Mouse (Mus musculus): ENCODE measurements around the gene Hsd17b3. TPM values are rescaled to one million over a fixed set of nuclear protein-coding genes. Genes with fewer than 3 reads are reported as not detected.

Hsd17b3 gene
- total RNA-seq (2021) (not detected), polyA plus RNA-seq (2012; rRNA removed) (not detected in 2 replicates)
- long read RNA-seq, result 0 reads

DNA sequence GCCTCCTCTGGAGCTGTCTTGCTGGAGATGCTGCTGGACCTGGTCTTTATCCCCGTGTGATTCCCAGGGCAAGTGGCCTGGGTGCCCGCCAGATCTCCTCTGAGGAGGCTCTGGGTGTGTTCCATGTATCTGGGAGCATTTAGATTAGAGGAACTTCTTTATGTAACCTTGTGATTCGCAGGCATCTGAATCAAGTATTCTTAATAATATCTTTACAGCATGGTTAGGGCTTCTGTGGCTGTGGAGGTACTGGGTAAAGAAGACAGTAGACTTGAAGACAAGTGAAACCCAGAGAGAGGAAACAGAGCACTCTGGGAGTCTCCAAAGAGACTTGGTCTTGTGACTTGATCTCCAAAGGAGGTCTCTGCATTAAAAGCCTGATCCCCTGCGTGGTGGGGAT, at the start of gene Hsd17b3:
Gene Hsd17b3 (minus strand): TSS at position 101 of the 400 bp plus-strand sequence.
- Histone ChIP-seq H3K36me3 (ENCODE audit: control insufficient read depth, insufficient read depth, low read length) (no peaks in the 10 kb centered on the region), H3K9ac (ENCODE audit: low read depth, low read length) (no peak within 1 kb of the TSS), H3K4me1 (ENCODE audit: control insufficient read depth, insufficient read depth, low read length) (no peaks in the 10 kb centered on the region), H3K79me2 (replicated peaks; ENCODE audit: control insufficient read depth, insufficient read depth, low read length) (no peaks in the 10 kb centered on the region), H3K4me3 (no peak within 1 kb of the TSS), H3K27me3 (ENCODE audit: control insufficient read depth, insufficient read depth, low read length) (peaks cover 2% of the 10 kb centered on the region; the same call in 1 of the 2 replicates), H3K27ac (no peak within 1 kb of the TSS)
- TF ChIP-seq POLR2A (IDR thresholded peaks at IDR 0.05; ENCODE audit: insufficient read depth, low read depth, low read length) (no peak), EP300 (IDR thresholded peaks at IDR 0.05; ENCODE audit: insufficient read depth, low read depth, low read length) (no peak), CTCF (IDR thresholded peaks at IDR 0.05) (no peak)
- 59% methylated on average over 4 of the region's 4 CpGs for WGBS
- intact Hi-C loops (cut with DNase I), result no loop called here
- DNase-seq, result no peak

GRCm38 (mm10) chr13:64129616-64130375, 40.8 kb upstream of the Hsd17b3 start:
- peak overlapping the region; percentile 89 for H3K27ac ChIP-seq
- WGBS, result 33% methylated on average over 15 of the region's 15 CpGs
- no peaks in the 10 kb centered on the region; the same call in 1 of the 2 replicates for H3K36me3 ChIP-seq (ENCODE audit: control insufficient read depth, insufficient read depth, low read length)
- H3K4me3 ChIP-seq, result peak overlapping the region; percentile 72
- peak; percentile 60 to 66 for DNase-seq
- peaks cover 2% of the 10 kb centered on the region; the same call in 1 of the 2 replicates for H3K4me1 ChIP-seq (ENCODE audit: control insufficient read depth, insufficient read depth, low read length)
- intact Hi-C loops (cut with DNase I), result loop anchor here (1.0 to 2.0 kb wide), 2 partner anchors 21 to 29 kb away; no protein-coding TSS in a partner anchor
- H3K9ac ChIP-seq (ENCODE audit: low read depth, low read length), result peak overlapping the region; percentile 86
- H3K27me3 ChIP-seq (ENCODE audit: control insufficient read depth, insufficient read depth, low read length), result no peaks in the 10 kb centered on the region
- peak; percentile 52 for TF ChIP-seq CTCF (IDR thresholded peaks at IDR 0.05)
- TF ChIP-seq EP300 (IDR thresholded peaks at IDR 0.05; ENCODE audit: insufficient read depth, low read depth, low read length), result no peak
- no peaks in the 10 kb centered on the region for H3K79me2 ChIP-seq (replicated peaks; ENCODE audit: control insufficient read depth, insufficient read depth, low read length)

DNA sequence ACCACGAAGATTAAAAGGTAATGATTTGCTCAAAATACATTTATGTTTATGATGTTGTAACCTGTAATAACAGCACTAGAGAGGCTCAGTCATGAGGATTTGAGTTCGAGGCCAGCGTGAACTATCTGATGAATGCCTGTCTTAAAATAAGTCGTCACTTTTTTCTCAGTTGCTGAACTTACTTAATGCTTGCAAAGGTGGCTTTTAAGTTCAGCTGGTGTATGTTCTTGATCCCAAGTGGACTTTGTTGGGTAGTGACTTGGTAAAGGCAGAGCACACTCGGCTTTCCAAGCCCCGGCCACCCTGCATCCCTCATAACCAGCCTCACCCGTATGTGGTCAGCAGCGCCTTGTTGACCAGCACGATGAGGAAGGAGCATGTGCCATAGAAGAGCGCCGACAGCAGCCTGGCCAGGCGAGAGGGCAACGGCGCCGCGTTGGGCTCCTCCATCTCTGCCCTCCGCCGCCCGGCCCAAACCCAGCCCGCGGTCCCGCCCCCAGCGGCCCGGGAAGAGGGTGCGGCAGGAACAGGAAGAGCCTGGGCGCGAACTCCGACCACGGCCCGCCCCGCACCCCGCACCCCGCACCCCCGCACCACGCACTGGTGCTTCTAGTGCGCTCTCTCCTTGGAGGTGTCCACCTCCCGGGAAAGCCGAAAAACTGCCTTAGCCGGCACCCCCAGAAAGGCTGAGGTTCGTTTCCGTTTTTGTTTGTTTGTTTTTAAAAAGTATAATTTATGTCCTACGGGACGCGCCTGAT, 40.0 kb upstream of the Hsd17b3 start, which contains the start of gene Slc35d2:
Gene Slc35d2 (minus strand): TSS at position 511 of the 758 bp plus-strand sequence.
- Histone ChIP-seq H3K4me1 (ENCODE audit: control insufficient read depth, insufficient read depth, low read length) (peaks cover 2% of the 10 kb centered on the region; the same call in 1 of the 2 replicates), H3K79me2 (replicated peaks; ENCODE audit: control insufficient read depth, insufficient read depth, low read length) (no peaks in the 10 kb centered on the region), H3K27ac (peak within 1 kb of the TSS; percentile 89), H3K4me3 (peak within 1 kb of the TSS; percentile 72), H3K36me3 (ENCODE audit: control insufficient read depth, insufficient read depth, low read length) (no peaks in the 10 kb centered on the region; the same call in 1 of the 2 replicates), H3K27me3 (ENCODE audit: control insufficient read depth, insufficient read depth, low read length) (no peaks in the 10 kb centered on the region), H3K9ac (ENCODE audit: low read depth, low read length) (peak within 1 kb of the TSS; percentile 86)
- peak; percentile 87 to 88 for DNase-seq
- intact Hi-C loops (cut with DNase I), result loop anchor here (1.0 kb wide), 1 partner anchor 29 kb away; no protein-coding TSS in a partner anchor
- 5% methylated on average over 42 of the region's 44 CpGs for WGBS
- TF ChIP-seq POLR2A (IDR thresholded peaks at IDR 0.05; ENCODE audit: insufficient read depth, low read depth, low read length), result peak; percentile 73
- no peak; the same call in 1 of the 2 replicates for TF ChIP-seq CTCF (IDR thresholded peaks at IDR 0.05)

DNA sequence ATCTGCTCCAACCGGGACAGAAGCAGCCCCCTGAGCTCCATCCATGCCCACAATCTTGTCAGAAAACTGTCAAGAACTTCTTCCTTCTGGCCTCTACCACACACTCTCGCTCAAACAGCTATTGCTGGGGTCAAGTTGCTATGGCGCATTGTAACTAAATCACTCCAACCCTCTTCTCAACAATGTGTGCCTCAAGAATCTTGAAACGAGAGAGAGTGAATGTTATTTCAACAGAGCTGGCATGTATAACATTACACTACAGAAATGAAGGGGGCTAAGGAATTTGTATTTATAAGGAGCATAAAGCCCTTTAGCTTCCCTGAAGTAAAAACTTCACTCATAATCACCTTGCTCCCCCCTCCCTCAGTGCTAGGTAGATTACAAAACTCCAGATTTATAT, 37.3 kb upstream of the Hsd17b3 start:
- Histone ChIP-seq H3K27me3 (ENCODE audit: control insufficient read depth, insufficient read depth, low read length) (no peaks in the 10 kb centered on the region), H3K36me3 (ENCODE audit: control insufficient read depth, insufficient read depth, low read length) (no peaks in the 10 kb centered on the region), H3K9ac (ENCODE audit: low read depth, low read length) (no peak overlapping the region), H3K79me2 (replicated peaks; ENCODE audit: control insufficient read depth, insufficient read depth, low read length) (no peaks in the 10 kb centered on the region), H3K27ac (no peak overlapping the region), H3K4me1 (ENCODE audit: control insufficient read depth, insufficient read depth, low read length) (peaks cover 2% of the 10 kb centered on the region; the same call in 1 of the 2 replicates), H3K4me3 (no peak overlapping the region)
- WGBS, result 91% methylated on average over 4 of the region's 4 CpGs
- TF ChIP-seq EP300 (IDR thresholded peaks at IDR 0.05; ENCODE audit: insufficient read depth, low read depth, low read length) (no peak), POLR2A (IDR thresholded peaks at IDR 0.05; ENCODE audit: insufficient read depth, low read depth, low read length) (no peak), CTCF (IDR thresholded peaks at IDR 0.05) (no peak)
- intact Hi-C loops (cut with DNase I), result no loop called here
- DNase-seq, result no peak

GRCm38 (mm10) chr13:64124886-64125285, 35.9 kb upstream of the Hsd17b3 start:
- Histone ChIP-seq H3K79me2 (replicated peaks; ENCODE audit: control insufficient read depth, insufficient read depth, low read length) (no peaks in the 10 kb centered on the region), H3K27ac (no peak overlapping the region), H3K4me1 (ENCODE audit: control insufficient read depth, insufficient read depth, low read length) (peaks cover 1% of the 10 kb centered on the region; the same call in 1 of the 2 replicates), H3K36me3 (ENCODE audit: control insufficient read depth, insufficient read depth, low read length) (no peaks in the 10 kb centered on the region), H3K9ac (ENCODE audit: low read depth, low read length) (no peak overlapping the region), H3K27me3 (ENCODE audit: control insufficient read depth, insufficient read depth, low read length) (no peaks in the 10 kb centered on the region), H3K4me3 (no peak overlapping the region)
- no peak for DNase-seq
- no peak for TF ChIP-seq CTCF (IDR thresholded peaks at IDR 0.05)
- no peak for TF ChIP-seq EP300 (IDR thresholded peaks at IDR 0.05; ENCODE audit: insufficient read depth, low read depth, low read length)
- no peak for TF ChIP-seq POLR2A (IDR thresholded peaks at IDR 0.05; ENCODE audit: insufficient read depth, low read depth, low read length)
- 97% methylated on average over 6 of the region's 6 CpGs for WGBS
- intact Hi-C loops (cut with DNase I), result no loop called here
